Mouse (Mus musculus) kidney, postnatal 0 days (tissue): Measurements from ENCODE around the gene Gm20388. TPM values are rescaled to one million over a fixed set of nuclear protein-coding genes. Genes with fewer than 3 reads are reported as not detected.

Source experiments
- ATAC-seq: fragments of 200-750 bp; cut with Nextera tagmentation; replicated peaks from 2 replicates; pipeline ENCODE4 v1.8.0; 2017; ENCODE audit warnings: low read depth, moderate number of reproducible peaks, moderate TSS enrichment, moderate library complexity; ENCODE audit not compliant: low FRiP score
- DNase-seq: peaks from one replicate; pipeline ENCODE4 v3.0.0-alpha.2; 2016; ENCODE audit warnings: low spot score
- H3K27ac ChIP-seq: fragments of 300-500 bp; sonication (generic); 2 replicates; pipeline ENCODE4 v1.5.1; 2014; ENCODE audit warnings: mild to moderate bottlenecking
- H3K27me3 ChIP-seq: fragments of 300-500 bp; sonication (generic); 2 replicates; pipeline ENCODE4 v1.6.1; 2014; ENCODE audit warnings: low read length, mixed read lengths; ENCODE audit not compliant: insufficient read depth
- H3K36me3 ChIP-seq: fragments of 300-500 bp; sonication (generic); 2 replicates; pipeline ENCODE4 v1.6.1; 2014; ENCODE audit warnings: low read length, mixed read lengths; ENCODE audit not compliant: insufficient read depth
- H3K4me1 ChIP-seq: fragments of 300-500 bp; sonication (generic); replicated peaks from 2 replicates; pipeline ENCODE4 v1.6.1; 2014; ENCODE audit warnings: antibody characterized with exemption, low read length, mixed read lengths; ENCODE audit not compliant: insufficient read depth
- H3K4me2 ChIP-seq: fragments of 300-500 bp; sonication (generic); 2 replicates; pipeline ENCODE4 v1.6.1; 2014; ENCODE audit warnings: mild to moderate bottlenecking, low read length, moderate library complexity, mixed read lengths
- H3K4me3 ChIP-seq: fragments of 300-500 bp; sonication (generic); replicated peaks from 2 replicates; pipeline ENCODE4 v1.5.1; 2014; ENCODE audit warnings: low read depth, low read length
- H3K9ac ChIP-seq: fragments of 300-500 bp; sonication (generic); 2 replicates; pipeline ENCODE4 v1.6.1; 2014; ENCODE audit warnings: low read depth, low read length
- H3K9me3 ChIP-seq: fragments of 300-500 bp; sonication (generic); replicated peaks from 2 replicates; pipeline ENCODE4 v1.6.1; 2016; ENCODE audit warnings: low read length, inconsistent platforms, mixed read lengths
- CTCF ChIP-seq: IDR thresholded peaks from 2 replicates; pipeline ENCODE4 v1.5.1; 2016; ENCODE audit warnings: antibody characterized with exemption, low read depth, mild to moderate bottlenecking, moderate library complexity
- WGBS: fragments of 180-500 bp; shearing (Covaris S2); extraction: QIAGEN DNeasy Blood & Tissue Kit; methylation state at CpG from one replicate; pipeline ENCODE4 v1.1.7; 2014; 5-methylcytosine and 5-hydroxymethylcytosine counted together
- polyA plus RNA-seq: library from polyadenylated mRNA; unstranded; fragments of >200 nt; fragmentation: Nextera tagmentation; extraction: Ambion mirVana; gene quantifications from 2 replicates; pipeline ENCODE4 v1.2.1, GENCODE M21; 2015

Gene Gm20388
- polyA plus RNA-seq, 1 experiment from 2014 or later = not detected

- DNase-seq = no peak
- Histone ChIP-seq H3K4me2 (no peak overlapping the region), H3K4me1 (peaks cover 17% of the 10 kb centered on the region), H3K36me3 (no peaks in the 10 kb centered on the region), H3K27me3 (no peaks in the 10 kb centered on the region), H3K9ac (no peak overlapping the region), H3K4me3 (no peak overlapping the region), H3K27ac (no peak overlapping the region), H3K9me3 (no peaks in the 10 kb centered on the region)
- TF ChIP-seq CTCF = peak; percentile 55; the same call in 1 of the 2 replicates
- 92% methylated on average over 9 of the region's 9 CpGs for WGBS
- no peak for ATAC-seq
Measured at GRCm38 (mm10) chr8:124290911-124291691, 4380.5 kb downstream of the Gm20388 start.

- no peaks in the 10 kb centered on the region for H3K36me3 ChIP-seq
- H3K4me1 ChIP-seq = peaks cover 17% of the 10 kb centered on the region
- H3K27me3 ChIP-seq = no peaks in the 10 kb centered on the region
- H3K4me2 ChIP-seq = no peak overlapping the region
- WGBS = 79% methylated on average over 5 of the region's 5 CpGs
- TF ChIP-seq CTCF = no peak
- H3K4me3 ChIP-seq = no peak overlapping the region
- peak; percentile 69 for ATAC-seq
- no peak overlapping the region for H3K27ac ChIP-seq
- DNase-seq = no peak
- H3K9me3 ChIP-seq = no peaks in the 10 kb centered on the region
- no peak overlapping the region for H3K9ac ChIP-seq
Measured at GRCm38 (mm10) chr8:124291693-124292092, 4381.1 kb downstream of the Gm20388 start.

- ATAC-seq (no peak), DNase-seq (no peak)
- 86% methylated on average over 9 of the region's 9 CpGs for WGBS
- H3K4me2 ChIP-seq = no peak overlapping the region
- no peak for TF ChIP-seq CTCF
- H3K27me3 ChIP-seq = no peaks in the 10 kb centered on the region
- H3K4me3 ChIP-seq = no peak overlapping the region
- no peak overlapping the region for H3K27ac ChIP-seq
- peaks cover 12% of the 10 kb centered on the region for H3K4me1 ChIP-seq
- no peaks in the 10 kb centered on the region for H3K9me3 ChIP-seq
- no peak overlapping the region for H3K9ac ChIP-seq
- no peaks in the 10 kb centered on the region for H3K36me3 ChIP-seq
Measured at GRCm38 (mm10) chr8:124292965-124293364, 4382.3 kb downstream of the Gm20388 start.

GRCm38 (mm10) chr8:124294425-124294824 lies 4383.8 kb downstream of the Gm20388 start:
- TF ChIP-seq CTCF = no peak
- no peak overlapping the region for H3K4me2 ChIP-seq
- 48% methylated on average over 6 of the region's 6 CpGs for WGBS
- DNase-seq (no peak), ATAC-seq (no peak)
- H3K9me3 ChIP-seq = no peaks in the 10 kb centered on the region
- H3K27me3 ChIP-seq = no peaks in the 10 kb centered on the region
- peaks cover 12% of the 10 kb centered on the region for H3K4me1 ChIP-seq
- no peak overlapping the region for H3K27ac ChIP-seq
- no peak overlapping the region for H3K9ac ChIP-seq
- H3K4me3 ChIP-seq = no peak overlapping the region
- no peaks in the 10 kb centered on the region for H3K36me3 ChIP-seq

- Histone ChIP-seq H3K9me3 (no peaks in the 10 kb centered on the region), H3K4me3 (no peak overlapping the region), H3K27me3 (no peaks in the 10 kb centered on the region), H3K4me2 (no peak overlapping the region), H3K9ac (no peak overlapping the region), H3K36me3 (no peaks in the 10 kb centered on the region), H3K27ac (no peak overlapping the region), H3K4me1 (peaks cover 12% of the 10 kb centered on the region)
- DNase-seq (no peak), ATAC-seq (no peak)
- WGBS = 48% methylated on average over 10 of the region's 10 CpGs
- TF ChIP-seq CTCF = no peak
Measured at GRCm38 (mm10) chr8:124294900-124295299, 4384.3 kb downstream of the Gm20388 start.

- H3K4me3 ChIP-seq = no peak overlapping the region
- no peak overlapping the region for H3K27ac ChIP-seq
- WGBS = 62% methylated on average over 6 of the region's 6 CpGs
- DNase-seq (no peak), ATAC-seq (no peak)
- H3K4me2 ChIP-seq = no peak overlapping the region
- no peak for TF ChIP-seq CTCF
- H3K9ac ChIP-seq = no peak overlapping the region
- peaks cover 12% of the 10 kb centered on the region for H3K4me1 ChIP-seq
- no peaks in the 10 kb centered on the region for H3K36me3 ChIP-seq
- no peaks in the 10 kb centered on the region for H3K9me3 ChIP-seq
- no peaks in the 10 kb centered on the region for H3K27me3 ChIP-seq
Measured at GRCm38 (mm10) chr8:124295357-124295756, 4384.7 kb downstream of the Gm20388 start.

GRCm38 (mm10) chr8:124301512-124301911 lies 4390.9 kb downstream of the Gm20388 start:
- TF ChIP-seq CTCF = no peak
- no peak for DNase-seq
- no peak for ATAC-seq
- Histone ChIP-seq H3K27ac (no peak overlapping the region), H3K4me1 (0 out of 2 replicates have a peak, but pooled peaks cover 4% of the 10 kb centered on the region), H3K36me3 (0 out of 2 replicates have a peak, but pooled peaks cover 6% of the 10 kb centered on the region), H3K9me3 (no peaks in the 10 kb centered on the region), H3K4me3 (no peak overlapping the region), H3K27me3 (no peaks in the 10 kb centered on the region), H3K9ac (no peak overlapping the region), H3K4me2 (no peak overlapping the region)
- WGBS = 88% methylated on average over 4 of the region's 4 CpGs
